Mouse (Mus musculus) splenic B cell, adult 2 months (primary cell): ENCODE measurements around the gene Mllt1.

Source experiments
- DNase-seq: peaks from one replicate; pipeline ENCODE4 v3.0.0-alpha.2; 2011; ENCODE audit warnings: low read depth, low spot score
- H3K27me3 ChIP-seq: 2 replicates; pipeline ENCODE4 v1.6.1; 2012; ENCODE audit warnings: mild to moderate bottlenecking, low read length, moderate library complexity, mixed read lengths; ENCODE audit not compliant: control insufficient read depth, poor library complexity, insufficient read depth, severe bottlenecking
- H3K36me3 ChIP-seq: 2 replicates; pipeline ENCODE4 v1.6.1; 2012; ENCODE audit warnings: mild to moderate bottlenecking, low read length, moderate library complexity, mixed read lengths; ENCODE audit not compliant: control insufficient read depth, poor library complexity, insufficient read depth, severe bottlenecking

The Mllt1 gene

GRCm38 (mm10) chr17:56849710-56850109, 85.5 kb downstream of the Mllt1 start:
- H3K36me3 ChIP-seq, result no peaks in the 10 kb centered on the region
- DNase-seq, result no peak
- no peaks in the 10 kb centered on the region for H3K27me3 ChIP-seq

DNA sequence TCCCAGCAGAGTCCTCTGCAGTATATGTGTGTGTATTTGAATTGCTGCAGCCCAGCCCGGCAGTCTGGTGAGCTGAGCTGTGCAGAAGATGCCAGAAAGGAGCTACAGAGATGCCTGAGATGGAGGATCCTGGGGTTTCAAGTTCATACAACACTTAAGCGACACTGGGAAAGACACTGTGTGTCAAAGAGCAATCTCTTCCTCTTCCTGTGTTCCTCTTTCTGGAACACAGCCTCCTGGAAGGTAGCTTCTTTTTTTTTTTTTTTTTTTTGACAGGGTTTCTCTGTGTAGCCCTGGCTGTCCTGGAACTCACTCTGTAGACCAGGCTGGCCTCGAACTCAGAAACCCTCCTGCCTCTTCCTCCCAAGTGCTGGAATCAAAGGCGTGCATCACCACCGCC, 86.4 kb downstream of the Mllt1 start:
- no peaks in the 10 kb centered on the region for H3K27me3 ChIP-seq
- H3K36me3 ChIP-seq, result no peaks in the 10 kb centered on the region
- no peak for DNase-seq

- Histone ChIP-seq H3K27me3 (no peaks in the 10 kb centered on the region), H3K36me3 (no peaks in the 10 kb centered on the region)
- no peak for DNase-seq
Observed at GRCm38 (mm10) chr17:56843678-56844077, 91.5 kb downstream of the Mllt1 start.
